Mouse (Mus musculus): ENCODE data around the gene Slc5a4a.

The Slc5a4a gene

GRCm38 (mm10) chr10:76218240-76218639, 71.0 kb downstream of the Slc5a4a start:
- WGBS = 89% methylated on average over 9 of the region's 9 CpGs

- WGBS = 94% methylated on average over 11 of the region's 11 CpGs
These were observed 78.7 kb downstream of the Slc5a4a start for GRCm38 (mm10) chr10:76225944-76226343.

DNA sequence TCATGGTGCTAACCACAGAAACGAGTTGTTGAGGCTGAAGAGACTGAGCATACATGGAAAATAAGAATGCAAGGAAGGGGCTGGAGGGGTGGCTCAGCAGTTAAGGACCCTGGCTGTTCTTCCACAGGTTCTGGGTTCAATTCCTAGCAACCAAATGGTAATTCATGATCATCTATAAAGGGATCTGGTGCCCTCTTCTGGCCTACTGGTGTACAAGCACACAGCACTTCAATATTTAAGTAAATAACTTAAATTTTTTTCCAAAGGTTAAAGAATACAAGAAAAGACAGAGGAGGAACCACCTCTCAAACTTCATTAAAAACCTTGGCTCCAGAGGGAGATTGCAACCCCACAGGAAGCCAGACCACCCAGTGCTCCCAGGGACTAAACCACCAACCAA, 82.4 kb downstream of the Slc5a4a start:
- 82% methylated on average over 1 of the region's 1 CpGs for WGBS

DNA sequence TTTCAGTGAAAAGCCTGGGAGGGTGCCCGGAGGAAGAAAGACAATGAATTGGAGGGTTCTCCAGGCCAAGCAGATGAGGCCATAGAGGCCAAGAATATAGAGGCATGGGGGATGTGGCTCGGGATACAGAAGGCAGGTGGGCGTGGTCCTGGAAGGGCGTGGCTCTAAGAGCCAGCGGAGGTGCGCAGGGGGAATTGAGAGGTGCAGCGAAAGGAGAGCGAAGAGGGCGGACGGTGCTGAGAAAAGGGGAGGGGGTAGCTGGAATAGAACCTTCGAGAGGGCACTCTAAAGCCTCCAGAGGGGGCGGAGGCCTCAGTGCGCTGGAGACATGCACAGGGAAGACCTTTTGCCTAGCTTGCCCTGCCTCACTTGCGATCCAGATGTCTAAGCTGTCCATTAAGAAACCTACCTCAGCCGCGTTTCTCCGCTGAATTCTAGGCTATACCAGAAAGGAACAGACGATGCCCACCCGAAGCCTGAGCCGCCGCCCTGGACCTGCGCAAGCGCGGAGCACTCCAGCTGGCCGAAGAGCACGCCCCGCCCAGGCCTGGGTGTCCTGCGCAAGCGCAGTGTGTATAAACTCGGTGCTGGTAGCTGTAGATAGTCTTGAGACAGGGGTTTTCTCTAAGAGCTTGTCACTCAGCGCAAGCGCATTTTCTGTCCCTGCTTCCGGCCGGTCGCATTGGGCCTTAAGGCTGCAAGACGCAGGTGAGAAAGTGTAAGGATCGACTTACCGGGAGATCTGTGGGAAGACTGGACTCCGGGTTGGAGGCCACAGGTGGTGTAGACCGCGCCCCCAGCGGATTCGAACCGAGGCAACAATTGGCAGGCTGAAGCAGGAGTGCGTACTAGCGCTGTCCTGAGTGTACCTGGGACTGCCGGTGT, 90.3 kb downstream of the Slc5a4a start, which contains the start of gene Prmt2:
Prmt2 (minus strand) TSS at position 525 of the 885 bp plus-strand sequence.
- under 1% methylated on average over 47 of the region's 47 CpGs for WGBS

All from cerebral cortex, adult 2 months (tissue).